Mouse (Mus musculus): ENCODE data around the gene Gm10358. TPM values are rescaled to one million over a fixed set of nuclear protein-coding genes. Genes with fewer than 3 reads are reported as not detected.
A peak's percentile ranks its signal among the peaks of the same experiment; 100 is the strongest.
"Not testable (repeated sequence)": the region's sequence is repeated elsewhere in the genome, so short reads cannot be mapped to it uniquely, and the experiment has no call there.

The Gm10358 gene
- 0.26 TPM in 1 of 2 replicates, not detected in the other for polyA plus RNA-seq (2014; fragmentation: Nextera tagmentation; extraction: Ambion mirVana)

DNA sequence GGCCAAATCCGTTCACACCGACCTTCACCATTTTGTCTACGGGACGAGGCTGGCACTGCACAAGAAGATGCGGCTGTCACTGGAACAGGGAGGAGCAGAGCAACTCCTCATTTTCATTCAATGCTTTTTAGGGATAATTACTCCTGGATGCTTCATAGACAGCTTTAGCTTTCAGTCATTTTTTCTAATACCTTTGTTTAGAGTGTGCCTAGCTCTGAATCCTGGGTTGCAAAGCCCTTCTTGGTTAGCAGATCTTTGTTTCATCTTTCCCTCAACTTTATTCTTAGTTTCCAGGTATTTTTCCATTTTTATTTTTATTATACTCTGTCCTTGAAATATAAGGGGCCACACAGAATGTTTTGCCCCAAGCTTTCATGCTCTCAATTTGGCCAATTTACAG, at the start of gene Gm10358:
Gene Gm10358 (minus strand): TSS at position 101 of the 400 bp plus-strand sequence.
- H3K4me1 ChIP-seq (ENCODE audit: control insufficient read depth, insufficient read depth, low read length), result no peaks in the 10 kb centered on the region
- no peak within 1 kb of the TSS for H3K4me2 ChIP-seq
- H3K27ac ChIP-seq (ENCODE audit: low read depth, low read length), result no peak within 1 kb of the TSS
- no peaks in the 10 kb centered on the region for H3K36me3 ChIP-seq (ENCODE audit: control insufficient read depth, insufficient read depth, low read length)
- 92% methylated on average over 5 of the region's 5 CpGs for WGBS
- H3K9me3 ChIP-seq (ENCODE audit: control insufficient read depth, low read length), result no peaks in the 10 kb centered on the region
- H3K9ac ChIP-seq (ENCODE audit: low read length), result no peak within 1 kb of the TSS
- no peak for ATAC-seq (ENCODE audit: low FRiP score)
- no peaks in the 10 kb centered on the region for H3K27me3 ChIP-seq (ENCODE audit: control insufficient read depth, insufficient read depth, low read length)
- H3K4me3 ChIP-seq (ENCODE audit: low read depth, low read length), result no peak within 1 kb of the TSS
- DNase-seq (ENCODE audit: low spot score, missing footprints), result no peak

DNA sequence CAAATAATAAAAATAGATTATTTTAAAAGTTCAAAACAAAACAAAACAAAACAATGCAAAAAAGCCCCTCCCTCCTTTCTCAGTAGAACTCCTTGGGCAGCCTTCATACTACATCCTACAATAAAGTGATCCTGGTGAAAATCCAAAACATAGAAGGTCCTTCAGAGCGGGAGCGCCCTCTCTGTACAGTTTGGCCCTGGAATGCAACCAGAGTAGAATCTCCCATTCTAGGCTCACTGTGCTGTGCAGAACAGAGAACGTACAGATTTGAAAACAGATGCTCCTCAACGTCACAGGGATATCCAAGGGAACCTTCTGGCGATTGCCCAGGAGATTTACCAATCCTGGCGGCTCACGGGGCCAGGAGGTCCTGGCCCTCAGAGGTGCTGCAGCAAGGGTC, 42.0 kb upstream of the Gm10358 start, which contains the start of gene Iqcm:
Gene Iqcm (plus strand): TSS at position 301 of the 400 bp plus-strand sequence.
- no peak for ATAC-seq (ENCODE audit: low FRiP score)
- DNase-seq (ENCODE audit: low spot score, missing footprints), result no peak
- Histone ChIP-seq H3K9me3 (ENCODE audit: control insufficient read depth, low read length) (no peaks in the 10 kb centered on the region), H3K4me1 (ENCODE audit: control insufficient read depth, insufficient read depth, low read length) (no peaks in the 10 kb centered on the region), H3K4me2 (no peak within 1 kb of the TSS), H3K9ac (ENCODE audit: low read length) (no peak within 1 kb of the TSS), H3K36me3 (ENCODE audit: control insufficient read depth, insufficient read depth, low read length) (no peaks in the 10 kb centered on the region), H3K4me3 (ENCODE audit: low read depth, low read length) (no peak within 1 kb of the TSS), H3K27me3 (ENCODE audit: control insufficient read depth, insufficient read depth, low read length) (no peaks in the 10 kb centered on the region), H3K27ac (ENCODE audit: low read depth, low read length) (no peak within 1 kb of the TSS)
- WGBS, result 90% methylated on average over 7 of the region's 7 CpGs

DNA sequence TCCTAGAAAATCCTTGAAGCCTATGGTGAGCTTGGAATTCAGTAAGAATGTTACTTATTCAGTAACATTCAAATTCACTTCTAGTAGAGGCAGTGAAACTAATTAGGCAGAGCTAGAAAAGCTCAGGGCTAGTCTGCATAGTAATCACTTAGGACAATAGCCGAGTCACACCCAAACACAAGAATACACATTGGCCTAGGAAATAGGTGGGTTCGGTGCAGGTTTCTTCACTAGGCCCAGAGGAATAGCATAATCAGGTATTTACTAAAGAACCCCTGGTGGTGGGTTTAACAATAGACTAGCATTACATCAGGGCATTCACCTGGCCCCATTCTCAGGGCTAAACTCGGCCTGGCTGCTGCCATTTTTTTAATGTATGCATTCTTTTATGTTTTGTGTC, 9.3 kb upstream of the Gm10358 start:
- H3K36me3 ChIP-seq (ENCODE audit: control insufficient read depth, insufficient read depth, low read length); H3K9ac ChIP-seq (ENCODE audit: low read length); H3K27ac ChIP-seq (ENCODE audit: low read depth, low read length); H3K27me3 ChIP-seq (ENCODE audit: control insufficient read depth, insufficient read depth, low read length); H3K4me2 ChIP-seq; H3K4me3 ChIP-seq (ENCODE audit: low read depth, low read length); H3K9me3 ChIP-seq (ENCODE audit: control insufficient read depth, low read length); DNase-seq (ENCODE audit: low spot score, missing footprints); ATAC-seq (ENCODE audit: low FRiP score); H3K4me1 ChIP-seq (ENCODE audit: control insufficient read depth, insufficient read depth, low read length): not testable (repeated sequence)
- 76% methylated on average over 3 of the region's 3 CpGs for WGBS

DNA sequence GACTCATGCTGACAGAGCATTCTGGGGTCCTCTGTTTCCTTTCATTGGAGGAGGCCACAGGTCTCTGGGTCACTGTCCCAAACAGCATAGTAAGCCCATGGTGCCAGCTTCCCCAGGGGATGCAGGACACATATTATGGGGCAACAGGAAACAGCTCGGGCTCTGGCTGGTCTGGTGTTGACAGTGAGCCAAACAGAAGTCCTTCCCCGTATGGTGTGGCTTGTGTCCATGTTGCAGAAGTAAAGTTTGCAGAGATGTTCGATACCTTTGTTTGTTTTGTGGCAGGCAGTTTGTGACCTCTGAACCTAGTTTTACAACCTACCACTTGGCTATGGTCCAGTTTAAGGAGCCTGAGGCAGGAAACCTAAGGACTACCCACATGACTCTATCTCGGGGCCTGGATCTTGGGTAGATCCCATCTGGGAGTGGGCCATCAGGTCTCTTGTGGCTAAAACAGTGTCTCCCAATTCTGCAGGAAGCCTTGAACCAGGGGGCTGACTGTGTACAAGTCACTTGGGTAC, 21.6 kb downstream of the Gm10358 start:
- Histone ChIP-seq H3K9ac (ENCODE audit: low read length) (no peak overlapping the region), H3K4me3 (ENCODE audit: low read depth, low read length) (no peak overlapping the region), H3K27ac (ENCODE audit: low read depth, low read length) (no peak overlapping the region), H3K9me3 (ENCODE audit: control insufficient read depth, low read length) (no peaks in the 10 kb centered on the region), H3K4me2 (no peak overlapping the region), H3K36me3 (ENCODE audit: control insufficient read depth, insufficient read depth, low read length) (no peaks in the 10 kb centered on the region), H3K4me1 (ENCODE audit: control insufficient read depth, insufficient read depth, low read length) (no peaks in the 10 kb centered on the region), H3K27me3 (ENCODE audit: control insufficient read depth, insufficient read depth, low read length) (no peaks in the 10 kb centered on the region)
- WGBS, result 90% methylated on average over 4 of the region's 4 CpGs
- ATAC-seq (ENCODE audit: low FRiP score) (no peak), DNase-seq (ENCODE audit: low spot score, missing footprints) (no peak)

DNA sequence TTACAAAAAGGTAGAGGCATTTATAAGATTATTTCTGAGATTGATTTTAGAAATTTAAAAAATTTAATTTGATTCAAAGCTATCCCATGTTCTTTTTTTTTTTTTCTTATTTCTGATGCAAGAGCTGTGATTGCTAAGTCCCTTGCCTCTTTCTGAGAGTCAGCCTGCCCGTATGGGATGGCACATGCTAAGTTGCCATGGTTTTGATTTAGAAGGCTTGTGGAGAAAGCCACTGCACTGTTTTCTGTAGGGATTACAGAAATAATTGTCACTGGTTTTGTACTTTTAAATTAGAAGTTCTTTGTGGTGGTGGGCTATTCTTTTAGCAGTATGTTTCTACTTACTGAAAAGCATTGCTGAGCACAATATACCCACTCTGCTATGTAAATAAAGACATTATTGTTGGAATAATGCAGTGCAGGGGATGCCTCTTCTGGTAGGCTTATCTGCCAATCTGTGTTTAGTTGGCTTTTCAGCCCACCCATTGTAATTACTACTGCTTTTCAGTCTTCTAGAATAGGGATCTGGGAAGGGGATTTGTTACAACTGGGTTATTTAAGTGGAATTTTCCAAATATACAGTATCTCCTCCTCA, 30.8 kb downstream of the Gm10358 start:
- ATAC-seq (ENCODE audit: low FRiP score), result peak; percentile 93
- WGBS, result 8% methylated on average over 1 of the region's 1 CpGs

DNA sequence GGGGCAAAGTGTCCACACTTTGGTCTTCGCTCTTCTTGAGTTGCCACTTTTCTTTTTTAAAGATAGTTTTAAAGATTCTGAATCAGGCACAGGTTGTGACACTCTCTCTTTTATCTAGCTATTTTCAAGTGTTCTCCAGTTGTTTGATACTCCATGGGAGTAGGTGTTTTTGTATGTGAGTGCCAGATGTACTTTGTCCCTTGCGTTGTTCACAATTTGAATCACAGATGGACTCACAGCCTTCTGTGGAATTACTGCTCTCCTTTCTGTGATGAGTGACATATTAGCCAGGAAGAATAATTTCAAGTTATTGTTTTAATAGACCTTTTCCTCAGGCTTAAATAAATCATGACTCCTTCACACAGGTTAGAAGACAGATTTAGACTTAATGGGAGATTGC, 34.4 kb downstream of the Gm10358 start:
- no peaks in the 10 kb centered on the region for H3K4me1 ChIP-seq (ENCODE audit: control insufficient read depth, insufficient read depth, low read length)
- peaks cover 11% of the 10 kb centered on the region for H3K27me3 ChIP-seq (ENCODE audit: control insufficient read depth, insufficient read depth, low read length)
- H3K36me3 ChIP-seq (ENCODE audit: control insufficient read depth, insufficient read depth, low read length), result no peaks in the 10 kb centered on the region
- H3K27ac ChIP-seq (ENCODE audit: low read depth, low read length), result no peak overlapping the region
- ATAC-seq (ENCODE audit: low FRiP score), result no peak
- H3K9me3 ChIP-seq (ENCODE audit: control insufficient read depth, low read length), result no peaks in the 10 kb centered on the region
- no peak for DNase-seq (ENCODE audit: low spot score, missing footprints)
- no peak overlapping the region for H3K9ac ChIP-seq (ENCODE audit: low read length)
- no peak overlapping the region for H3K4me2 ChIP-seq
- H3K4me3 ChIP-seq (ENCODE audit: low read depth, low read length), result no peak overlapping the region
- 97% methylated on average over 2 of the region's 2 CpGs for WGBS

More for the DNA sequence above, 30.8 kb downstream of the Gm10358 start:
- H3K4me3 ChIP-seq (ENCODE audit: low read depth, low read length), result no peak overlapping the region
- H3K9me3 ChIP-seq (ENCODE audit: control insufficient read depth, low read length), result no peaks in the 10 kb centered on the region
- no peak overlapping the region for H3K4me2 ChIP-seq
- peaks cover 19% of the 10 kb centered on the region for H3K27me3 ChIP-seq (ENCODE audit: control insufficient read depth, insufficient read depth, low read length)
- H3K4me1 ChIP-seq (ENCODE audit: control insufficient read depth, insufficient read depth, low read length), result no peaks in the 10 kb centered on the region
- no peaks in the 10 kb centered on the region for H3K36me3 ChIP-seq (ENCODE audit: control insufficient read depth, insufficient read depth, low read length)
- no peak overlapping the region for H3K27ac ChIP-seq (ENCODE audit: low read depth, low read length)
- peak; percentile 87 for DNase-seq (ENCODE audit: low spot score, missing footprints)
- no peak overlapping the region for H3K9ac ChIP-seq (ENCODE audit: low read length)

Other genes starting within 250 kb of the Gm10358 start
- 0.12 TPM in 2 replicates for gene Rasd2, start 192.6 kb downstream of the Gm10358 start, polyA plus RNA-seq (2014; fragmentation: Nextera tagmentation; extraction: Ambion mirVana)
- not detected in 2 replicates for gene Iqcm, start 42.1 kb upstream of the Gm10358 start, polyA plus RNA-seq (2014; fragmentation: Nextera tagmentation; extraction: Ambion mirVana)